Mouse (Mus musculus) kidney, adult 18-20 months (tissue): Measurements from ENCODE around the gene Card19.

Experiments used
- DNase-seq: peaks from one replicate; pipeline ENCODE4 v3.0.0; 2021

Gene Card19

GRCm38 (mm10) chr13:49225159-49225558 is 9.3 kb upstream of the Card19 start:
- DNase-seq, result no peak

DNA sequence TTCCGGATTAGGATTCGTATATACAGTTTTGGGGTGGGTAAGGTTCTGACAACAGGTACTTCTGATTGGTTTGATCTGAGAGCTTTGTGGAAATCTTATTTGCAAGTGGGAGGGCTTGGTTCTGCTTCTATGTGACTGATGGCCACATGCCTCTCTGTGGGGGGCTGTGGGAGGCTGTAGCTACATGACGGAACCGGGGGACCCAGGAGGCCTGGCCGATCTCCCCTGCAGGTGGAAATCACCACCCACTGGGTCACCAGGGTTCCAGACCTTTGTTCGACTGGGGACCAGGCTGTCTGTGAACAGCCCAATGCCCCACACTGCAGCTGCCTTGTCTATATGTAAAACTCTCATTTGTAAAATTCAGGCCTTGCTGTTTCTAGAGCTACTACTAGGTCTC is 8.9 kb upstream of the Card19 start:
- DNase-seq, result no peak

DNA sequence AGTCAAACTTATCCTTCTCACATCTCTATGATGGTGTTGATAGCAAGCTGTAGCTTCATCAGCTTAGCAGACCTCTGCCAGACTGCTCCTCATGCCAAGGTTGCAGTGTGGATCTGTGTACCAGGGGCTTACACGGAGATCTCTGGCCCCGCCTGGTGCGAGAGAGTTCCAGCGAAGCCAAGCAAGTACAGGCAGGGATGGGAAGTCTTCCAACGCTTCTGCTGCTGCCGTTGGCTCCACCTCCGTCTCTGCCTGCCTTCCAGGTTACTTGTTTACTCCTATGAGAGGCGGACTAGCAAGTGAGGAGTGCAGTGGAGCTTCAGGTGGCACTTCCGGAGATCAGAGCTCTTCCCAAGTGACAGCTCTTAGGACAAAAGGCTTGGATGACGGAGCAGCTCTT is 8.5 kb upstream of the Card19 start:
- peak; percentile 61 for DNase-seq

GRCm38 (mm10) chr13:49220912-49221311 is 5.1 kb upstream of the Card19 start:
- DNase-seq, result no peak

- DNase-seq, result no peak
Measured at GRCm38 (mm10) chr13:49219367-49219766, 3.5 kb upstream of the Card19 start.

DNA sequence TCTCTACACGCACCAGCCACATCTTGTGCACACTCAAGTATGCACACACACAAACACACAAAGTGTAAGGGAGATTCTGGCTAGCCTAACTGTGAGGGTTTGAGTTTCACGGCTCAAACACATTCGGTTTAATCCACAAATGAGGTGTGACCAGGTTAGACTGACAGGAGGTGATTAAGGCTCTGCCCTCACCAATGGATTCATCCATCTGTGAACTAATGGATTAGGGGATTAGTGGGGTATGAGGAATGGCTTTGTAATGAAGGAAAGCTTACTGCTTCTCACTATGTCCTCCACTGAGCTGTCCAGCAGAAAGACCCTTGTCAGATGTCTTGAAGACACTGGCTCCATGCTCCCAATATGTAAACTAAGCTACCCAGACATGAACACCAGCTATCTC is 2.8 kb upstream of the Card19 start:
- DNase-seq, result no peak

DNA sequence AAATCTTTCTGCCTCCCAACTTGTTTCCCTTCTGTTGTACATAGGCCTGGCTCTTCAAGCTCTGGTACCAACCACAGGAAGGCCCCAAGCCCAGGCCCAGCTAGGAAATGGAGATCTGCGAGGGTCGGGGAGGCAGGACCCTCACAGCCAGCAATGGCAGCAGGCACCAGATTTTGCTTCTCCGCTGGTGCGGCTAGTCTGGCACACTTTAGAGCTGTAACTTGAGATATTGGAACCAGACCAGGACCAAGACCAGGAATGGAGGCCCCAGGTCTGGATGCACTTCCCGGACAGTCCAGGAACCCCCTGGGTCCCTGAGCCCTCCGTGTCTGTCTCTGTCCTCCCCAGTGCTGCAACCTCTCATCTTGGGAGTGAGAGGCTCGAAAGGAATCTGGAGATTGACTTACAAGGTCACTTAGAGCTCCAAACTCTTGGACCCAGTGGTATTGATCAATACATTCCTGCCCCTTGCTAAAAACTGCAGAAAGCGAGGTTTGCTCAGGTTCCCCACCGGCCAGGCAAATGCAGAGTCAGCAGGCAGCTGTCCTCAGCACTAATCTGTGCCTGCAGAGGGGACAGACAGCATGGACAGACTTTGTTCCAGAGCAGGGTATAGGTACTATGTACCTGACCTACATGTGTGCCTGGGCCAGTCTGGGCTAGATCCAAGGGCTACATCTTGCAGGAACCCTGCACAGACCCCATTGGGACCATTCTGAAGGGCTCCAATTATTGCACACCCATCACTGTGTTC is 1.1 kb upstream of the Card19 start:
- DNase-seq, result no peak

DNA sequence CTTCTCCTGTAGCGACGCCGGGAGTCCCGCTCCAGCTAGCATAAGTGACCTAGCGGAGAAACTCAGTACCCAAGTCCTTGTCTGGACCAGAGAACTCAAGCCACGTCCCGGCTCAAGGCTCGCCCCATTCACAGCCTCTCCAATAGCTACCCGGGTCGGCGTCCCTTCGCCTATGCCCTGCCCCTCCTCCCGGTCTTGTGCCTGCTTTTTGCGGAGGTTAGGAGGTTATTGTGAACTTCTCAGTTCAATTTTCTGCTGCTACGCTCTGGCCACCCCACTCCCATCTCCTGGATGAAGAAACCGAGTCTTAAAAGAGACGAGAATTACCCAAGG is 349 bp upstream of the Card19 start:
- DNase-seq, result no peak

GRCm38 (mm10) chr13:49215128-49215503 is 721 bp downstream of the Card19 start:
- DNase-seq, result no peak

GRCm38 (mm10) chr13:49214454-49214853 is 1.4 kb downstream of the Card19 start:
- no peak for DNase-seq

- no peak for DNase-seq
Measured at GRCm38 (mm10) chr13:49213531-49213932, 2.3 kb downstream of the Card19 start.

DNA sequence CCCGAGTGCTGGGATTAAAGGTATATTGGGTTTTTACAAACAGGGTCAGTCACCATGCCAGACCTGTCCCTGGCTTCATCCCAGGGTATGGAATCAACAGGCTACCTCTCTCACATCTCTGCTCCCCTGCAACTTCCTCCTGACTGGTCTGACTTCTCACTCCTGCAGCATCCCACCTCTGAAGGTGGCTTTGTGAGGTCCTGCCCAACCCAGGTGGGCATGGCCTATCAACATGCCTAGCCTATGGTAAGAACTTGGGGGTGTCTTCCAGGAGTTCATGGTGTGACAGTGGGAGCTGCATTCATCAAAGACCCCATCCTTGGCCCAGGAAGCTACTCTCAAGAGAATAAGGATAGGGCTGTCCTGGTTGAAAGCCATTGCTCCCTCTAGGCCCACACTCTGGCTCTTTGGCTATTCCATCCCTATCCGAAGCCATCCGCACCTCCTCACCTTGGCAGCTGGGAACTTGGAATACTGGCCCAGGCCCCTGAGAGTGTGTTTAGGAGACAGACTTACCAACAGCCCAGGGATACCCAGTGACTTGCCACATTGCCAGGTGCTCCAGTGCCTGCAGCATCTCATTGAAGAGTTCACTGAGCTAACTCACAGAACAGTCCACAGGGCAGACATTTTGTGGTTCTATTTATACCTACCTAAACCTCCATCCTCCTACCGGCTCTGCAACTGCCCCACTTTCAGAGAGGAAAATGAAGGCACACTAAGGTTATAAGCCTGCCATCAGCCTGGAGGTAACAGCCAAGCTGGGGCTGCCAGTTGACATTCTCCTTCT is 2.9 kb downstream of the Card19 start:
- DNase-seq, result no peak

GRCm38 (mm10) chr13:49209306-49209705 is 6.5 kb downstream of the Card19 start:
- no peak for DNase-seq

- DNase-seq, result no peak
Measured at GRCm38 (mm10) chr13:49206341-49206740, 9.5 kb downstream of the Card19 start.

- DNase-seq, result peak; percentile 88
Measured at GRCm38 (mm10) chr13:49205381-49205998, 10.3 kb downstream of the Card19 start.

- no peak for DNase-seq
Measured at GRCm38 (mm10) chr13:49202556-49202955, 13.3 kb downstream of the Card19 start.

- no peak for DNase-seq
Measured at GRCm38 (mm10) chr13:49200688-49201087, 15.1 kb downstream of the Card19 start.

GRCm38 (mm10) chr13:49199891-49200290 is 15.9 kb downstream of the Card19 start:
- DNase-seq, result no peak

- DNase-seq, result no peak
Measured at GRCm38 (mm10) chr13:49198734-49199133, 17.1 kb downstream of the Card19 start.

DNA sequence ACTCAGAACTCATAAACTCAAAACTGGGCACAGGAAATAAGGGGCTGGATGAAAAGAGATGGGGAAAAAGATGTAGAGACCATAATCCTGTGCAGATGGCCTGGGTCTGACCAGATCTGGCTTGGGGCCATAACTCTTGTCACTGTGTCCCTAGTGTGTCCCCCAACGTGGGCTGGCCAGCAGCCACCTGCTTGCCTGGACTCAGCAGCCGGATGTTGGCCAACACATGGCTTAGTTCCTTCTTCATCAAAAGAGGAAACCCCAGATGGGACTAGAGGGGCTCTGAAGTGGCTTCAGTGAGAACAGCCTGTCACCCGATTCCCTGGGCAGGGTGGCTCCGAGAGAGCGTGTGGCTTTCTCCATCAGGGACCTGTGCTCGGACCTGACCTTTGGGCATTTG is 19.1 kb downstream of the Card19 start:
- no peak for DNase-seq

- no peak for DNase-seq
Measured at GRCm38 (mm10) chr13:49196211-49196610, 19.6 kb downstream of the Card19 start.

- DNase-seq, result no peak
Measured at GRCm38 (mm10) chr13:49195651-49196050, 20.2 kb downstream of the Card19 start.

DNA sequence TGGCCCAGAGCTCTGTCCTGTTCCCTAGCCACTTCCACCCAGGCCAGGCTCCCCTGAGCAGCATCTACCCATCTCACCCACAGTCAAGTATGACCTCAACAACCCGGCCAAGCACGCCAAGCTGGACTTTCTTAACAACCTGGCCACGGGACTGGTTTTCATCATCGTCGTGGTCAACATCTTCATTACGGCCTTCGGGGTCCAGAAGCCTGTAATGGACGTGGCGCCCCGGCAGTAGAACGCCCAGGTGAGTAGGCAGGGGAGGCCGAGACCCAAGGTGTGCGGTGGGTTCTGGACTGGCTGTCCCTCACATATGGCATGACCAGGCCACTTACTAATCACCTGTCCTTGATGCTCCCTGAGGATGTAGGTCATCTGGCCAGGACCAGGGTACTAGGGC is 21.0 kb downstream of the Card19 start:
- no peak for DNase-seq

DNA sequence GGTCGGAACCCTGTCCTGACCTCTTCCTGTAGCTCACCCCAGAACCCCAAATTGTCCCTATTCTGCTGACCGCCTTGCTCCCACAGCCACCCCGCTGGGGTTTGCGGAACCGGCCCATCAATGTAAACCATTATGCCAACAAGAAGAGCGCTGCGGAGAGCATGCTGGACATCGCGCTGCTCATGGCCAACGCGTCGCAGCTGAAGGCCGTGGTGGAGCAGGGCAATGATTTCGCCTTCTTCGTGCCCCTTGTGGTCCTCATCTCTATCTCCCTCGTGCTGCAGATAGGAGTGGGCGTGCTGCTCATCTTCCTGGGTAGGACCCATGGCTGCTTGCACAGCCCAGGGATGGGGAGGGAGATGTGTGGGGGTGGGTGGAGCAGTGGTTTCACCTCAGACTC is 22.2 kb downstream of the Card19 start:
- no peak for DNase-seq
